Mouse (Mus musculus) thymus, postnatal 4 days (tissue): ENCODE data around the gene Hpse.
A peak's percentile ranks its signal among the peaks of the same experiment; 100 is the strongest.

Experiments used
- DNase-seq: peaks from one replicate; pipeline ENCODE4 v3.0.0; 2021

Gene Hpse

DNA sequence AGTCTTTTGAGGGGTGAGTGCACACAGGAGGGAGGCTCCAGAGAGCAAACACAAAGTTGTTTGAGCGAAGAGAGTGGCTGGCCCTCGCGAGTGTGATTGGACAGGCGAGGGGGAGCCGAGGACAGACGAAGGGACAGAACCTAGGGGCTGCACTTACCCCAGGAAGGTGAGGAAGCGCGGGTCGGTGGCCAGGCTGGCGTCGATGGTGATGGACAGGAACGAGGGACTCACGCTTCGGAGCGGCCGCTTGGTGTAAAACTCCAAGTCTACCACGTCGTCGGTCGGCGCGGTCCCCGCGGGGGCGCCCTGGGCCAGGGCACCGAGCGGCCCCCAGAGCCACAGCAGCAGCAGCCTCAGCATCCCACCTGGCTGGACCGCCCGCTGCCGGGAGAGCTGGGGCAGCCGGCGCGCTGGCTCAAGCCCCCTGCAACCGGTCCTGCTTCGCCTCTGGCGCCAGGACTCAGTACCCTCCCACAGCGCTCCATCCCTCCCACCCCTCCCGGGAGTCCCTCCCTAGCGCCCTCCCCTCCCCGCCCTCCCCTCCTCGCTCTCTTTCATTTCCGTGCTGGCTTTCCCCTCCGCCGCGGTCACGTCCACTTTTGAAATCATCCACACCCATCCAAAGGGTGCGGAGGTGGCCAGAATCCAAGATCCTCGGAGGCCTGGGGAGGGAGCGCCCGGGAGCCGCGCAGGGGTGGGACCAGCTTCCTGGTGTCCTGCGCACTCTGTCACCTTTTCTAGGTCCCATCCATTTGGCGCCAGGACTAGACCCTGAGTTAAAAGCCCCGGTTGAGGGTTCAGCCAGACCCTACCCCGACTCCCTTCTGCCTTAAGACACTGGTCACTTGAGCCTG is at the start of gene Hpse:
Gene Hpse, minus strand, starts transcription at position 482 of the 854 bp plus-strand sequence.
- DNase-seq = peak; percentile 72

- no peak for DNase-seq
These were observed 46.5 kb upstream of the Hpse start for GRCm38 (mm10) chr5:100766026-100766425.

DNA sequence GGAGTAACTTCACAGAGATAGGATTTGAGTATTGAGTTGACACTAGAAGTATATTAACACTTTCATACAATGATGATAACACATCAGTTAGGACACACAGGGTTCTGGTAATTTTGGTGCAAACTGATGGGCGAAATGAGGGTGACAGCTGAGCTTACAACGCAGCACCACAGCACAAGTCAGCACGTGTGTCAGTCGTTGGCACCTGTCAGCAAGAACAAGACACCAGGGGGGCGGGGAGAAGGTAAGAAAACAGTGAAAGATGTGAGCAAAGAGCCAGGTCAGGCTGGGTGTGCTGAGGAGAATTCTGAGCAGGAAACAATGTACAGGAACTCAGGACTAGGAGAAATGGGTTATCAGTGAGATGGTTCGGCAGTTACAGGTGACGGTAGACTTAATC is 42.2 kb upstream of the Hpse start:
- DNase-seq = no peak

DNA sequence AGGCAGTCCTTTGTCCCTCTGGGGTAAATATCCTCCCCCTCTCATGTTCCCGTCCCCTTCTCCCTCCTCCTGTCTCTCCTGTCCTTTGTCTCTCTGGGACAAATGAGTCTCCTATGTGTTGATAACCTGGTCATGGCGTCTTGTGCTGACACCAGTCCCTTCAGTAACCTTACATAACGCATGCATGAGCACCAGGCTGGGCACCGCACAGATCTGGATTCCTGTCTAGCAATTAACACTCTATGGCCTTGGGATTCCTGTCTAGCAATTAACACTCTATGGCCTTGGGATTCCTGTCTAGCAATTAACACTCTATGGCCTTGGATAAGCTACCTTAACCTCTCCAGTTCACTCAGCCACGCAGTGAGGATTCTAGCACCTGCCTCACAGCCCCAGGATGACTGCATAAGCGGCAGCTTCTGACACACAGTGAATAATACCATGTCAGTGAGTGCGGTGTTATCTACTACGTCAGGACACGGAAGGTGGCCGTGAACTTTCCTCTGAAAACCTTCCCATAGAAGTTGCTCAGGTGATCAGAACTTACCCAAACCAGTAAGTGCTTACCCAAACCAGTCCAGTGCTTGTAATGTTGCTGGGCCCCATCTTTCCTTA is 40.6 kb upstream of the Hpse start:
- DNase-seq = no peak

DNA sequence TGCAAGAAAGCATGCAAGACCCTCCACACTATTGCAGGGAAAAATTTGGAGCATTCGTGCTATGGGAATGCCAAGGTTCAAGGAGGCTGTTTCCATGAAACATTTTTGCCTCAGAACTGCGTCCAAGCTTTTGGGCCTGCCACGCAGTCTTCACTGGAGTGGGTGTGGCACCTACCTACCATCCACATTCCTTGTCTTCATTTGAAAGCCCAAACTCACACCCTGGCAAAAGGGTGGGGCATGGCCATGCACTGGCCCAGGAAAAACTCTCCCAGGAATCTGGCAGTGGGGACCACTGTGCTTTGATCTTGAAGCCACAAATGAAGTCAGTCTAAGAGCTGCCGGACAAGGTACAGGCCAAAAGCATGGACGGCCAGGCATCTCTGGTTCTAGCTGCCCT is 38.6 kb upstream of the Hpse start:
- no peak for DNase-seq

- no peak for DNase-seq
These were observed 33.9 kb upstream of the Hpse start for GRCm38 (mm10) chr5:100753407-100753806.

DNA sequence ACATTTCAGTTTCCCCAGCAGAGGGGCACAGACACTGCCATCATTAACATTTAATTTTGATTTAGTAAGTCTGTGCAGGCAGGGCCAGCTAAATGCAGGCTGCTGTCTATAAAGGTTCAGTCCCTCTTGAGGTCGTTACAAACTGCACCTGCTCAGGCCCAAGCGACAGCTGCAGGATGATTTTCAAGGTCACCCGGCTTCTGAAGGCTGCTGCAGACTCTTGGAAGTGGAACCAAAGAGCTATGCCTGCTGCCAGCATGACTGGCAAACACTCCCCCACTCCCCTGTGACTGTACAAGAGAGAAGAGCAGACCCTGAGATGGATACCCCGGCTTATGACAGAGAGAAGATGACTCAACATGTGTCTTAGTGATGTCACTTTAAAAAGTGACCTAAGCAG is 32.1 kb upstream of the Hpse start:
- peak; percentile 47 for DNase-seq

- DNase-seq = peak; percentile 39
These were observed 31.2 kb upstream of the Hpse start for GRCm38 (mm10) chr5:100750617-100751255.

- no peak for DNase-seq
These were observed 19.3 kb upstream of the Hpse start for GRCm38 (mm10) chr5:100738802-100739201.

- DNase-seq = no peak
These were observed 17.4 kb upstream of the Hpse start for GRCm38 (mm10) chr5:100736919-100737318.

GRCm38 (mm10) chr5:100734535-100734934 is 15.0 kb upstream of the Hpse start:
- DNase-seq = no peak

- peak; percentile 78 for DNase-seq
These were observed 9.2 kb upstream of the Hpse start for GRCm38 (mm10) chr5:100728757-100729156.

- DNase-seq = no peak
These were observed 6.5 kb upstream of the Hpse start for GRCm38 (mm10) chr5:100726001-100726400.

GRCm38 (mm10) chr5:100716762-100717161 is 2.8 kb downstream of the Hpse start:
- DNase-seq = no peak

GRCm38 (mm10) chr5:100711219-100711618 is 8.3 kb downstream of the Hpse start:
- no peak for DNase-seq

GRCm38 (mm10) chr5:100710012-100710411 is 9.5 kb downstream of the Hpse start:
- DNase-seq = no peak

DNA sequence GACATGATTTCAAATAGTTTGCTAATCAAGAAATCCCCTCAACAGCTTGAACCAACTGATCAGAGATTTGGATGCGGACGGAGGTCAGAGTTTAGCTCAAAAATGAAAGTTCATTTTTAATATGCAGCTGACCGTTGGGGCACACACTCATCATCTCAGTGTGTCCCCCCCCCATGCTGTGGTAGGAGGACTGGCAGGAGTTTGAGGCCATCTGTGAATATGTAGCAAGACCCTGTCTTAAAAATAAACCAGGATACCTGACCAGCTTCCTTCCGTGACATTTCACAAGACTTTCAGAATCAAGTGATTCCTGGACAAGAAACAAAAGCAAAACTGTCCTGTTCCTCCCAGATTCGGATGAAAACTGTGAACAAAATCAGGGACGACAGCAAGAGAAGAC is 10.5 kb downstream of the Hpse start:
- DNase-seq = no peak

DNA sequence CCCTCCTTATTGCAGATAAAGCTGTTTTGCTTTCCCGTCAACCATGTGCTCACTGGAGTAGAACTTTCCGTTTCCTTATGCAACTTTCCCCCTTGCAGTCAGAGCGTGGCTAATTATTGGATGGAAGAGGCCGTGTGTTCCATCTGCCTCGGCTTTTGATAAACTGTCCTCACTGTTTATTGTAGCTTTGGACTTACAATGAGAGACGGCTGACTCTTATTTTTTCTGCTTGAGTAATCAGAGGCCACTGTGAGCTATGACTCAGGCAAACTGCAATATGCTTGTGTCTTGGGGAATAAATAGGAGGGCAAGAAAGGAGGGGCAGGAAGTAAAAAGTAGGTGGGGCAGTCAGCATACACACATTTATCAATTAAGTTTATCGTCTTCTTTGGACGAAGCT is 12.8 kb downstream of the Hpse start:
- DNase-seq = no peak

DNA sequence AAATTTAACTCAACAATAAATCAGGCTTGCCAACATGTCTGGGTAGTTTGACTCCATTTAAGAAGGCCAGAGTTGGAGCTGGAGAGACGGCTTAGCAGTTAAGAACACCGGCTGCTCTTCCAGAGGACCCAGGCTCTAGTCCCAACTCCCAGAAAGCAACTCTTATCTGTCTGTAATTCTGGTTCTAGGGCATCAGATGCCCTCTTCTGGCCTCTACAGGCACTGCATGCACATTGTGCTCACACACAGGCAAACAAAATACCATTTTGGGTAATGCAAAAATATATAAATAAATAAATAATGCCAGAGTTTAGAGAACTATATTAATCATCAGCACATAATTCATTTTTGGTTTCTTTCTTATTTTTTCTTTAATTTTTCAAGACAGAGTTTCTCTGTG is 15.2 kb downstream of the Hpse start:
- DNase-seq = no peak

GRCm38 (mm10) chr5:100702325-100702724 is 17.2 kb downstream of the Hpse start:
- no peak for DNase-seq

- no peak for DNase-seq
These were observed 18.5 kb downstream of the Hpse start for GRCm38 (mm10) chr5:100700861-100701620.

DNA sequence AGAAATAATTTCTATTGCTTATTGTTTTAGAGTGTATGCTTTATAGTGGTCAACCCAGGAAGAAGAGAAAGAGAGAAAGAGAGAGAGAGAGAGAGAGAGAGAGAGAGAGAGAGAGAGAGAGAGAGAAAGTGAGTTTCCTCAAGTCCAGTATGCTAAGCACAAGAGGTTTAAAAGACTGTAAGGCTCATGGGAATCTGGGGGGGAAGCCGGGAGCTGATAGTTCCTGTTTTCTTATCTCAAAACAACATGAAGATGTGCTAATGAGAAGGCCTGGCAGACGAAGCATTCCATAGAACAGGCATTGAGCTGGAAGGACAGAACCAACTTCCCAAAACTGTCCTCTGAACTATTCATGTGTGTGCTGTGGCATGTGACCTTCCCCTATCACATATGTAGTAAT is 21.6 kb downstream of the Hpse start:
- DNase-seq = no peak

DNA sequence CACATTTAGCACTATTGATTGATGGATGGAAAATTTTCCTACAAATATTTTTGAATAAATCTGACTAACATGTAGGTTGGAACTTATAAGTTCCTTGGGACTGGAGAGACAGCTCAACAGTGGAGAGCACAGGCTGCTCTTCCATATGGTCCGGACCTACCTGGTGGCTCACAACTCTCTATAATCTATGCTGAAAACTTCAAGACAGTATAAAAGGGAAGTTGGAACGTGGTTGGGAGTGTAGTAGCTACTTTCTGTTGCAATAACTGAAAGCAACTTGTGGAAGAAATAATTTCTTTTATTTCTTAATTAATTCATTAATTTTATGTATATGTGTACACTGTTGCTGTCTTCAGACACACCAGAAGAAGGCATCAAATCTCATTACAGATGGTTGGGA is 22.1 kb downstream of the Hpse start:
- DNase-seq = no peak
